Mouse (Mus musculus) hindbrain, embryonic 15.5 days (tissue): ENCODE results near the gene Fbxl19. TPM values are rescaled to one million over a fixed set of nuclear protein-coding genes. Genes with fewer than 3 reads are reported as not detected.
"Not testable (repeated sequence)": the region's sequence is repeated elsewhere in the genome, so short reads cannot be mapped to it uniquely, and the experiment has no call there.

Experiments used
- ATAC-seq: fragments of 200-750 bp; cut with Nextera tagmentation; 2 replicates; pipeline ENCODE4 v1.8.0; 2017; ENCODE audit warnings: low read depth, moderate number of reproducible peaks, moderate TSS enrichment; ENCODE audit not compliant: low FRiP score
- H3K27ac ChIP-seq: fragments of 300-500 bp; sonication (generic); replicated peaks from 2 replicates; pipeline ENCODE4 v1.5.1; 2015; ENCODE audit warnings: mild to moderate bottlenecking, inconsistent platforms
- H3K27me3 ChIP-seq: fragments of 300-500 bp; sonication (generic); 2 replicates; pipeline ENCODE4 v1.6.1; 2015; ENCODE audit warnings: control low read depth, inconsistent platforms
- H3K36me3 ChIP-seq: fragments of 300-500 bp; sonication (generic); 2 replicates; pipeline ENCODE4 v1.6.1; 2015; ENCODE audit warnings: control low read depth, inconsistent platforms
- H3K4me1 ChIP-seq: fragments of 300-500 bp; sonication (generic); replicated peaks from 2 replicates; pipeline ENCODE4 v1.6.1; 2015; ENCODE audit warnings: control low read depth, inconsistent platforms
- H3K4me2 ChIP-seq: fragments of 300-500 bp; sonication (generic); 2 replicates; pipeline ENCODE4 v1.6.1; 2015; ENCODE audit warnings: moderate library complexity, mild to moderate bottlenecking, inconsistent platforms
- H3K4me3 ChIP-seq: fragments of 300-500 bp; sonication (generic); 2 replicates; pipeline ENCODE4 v1.5.1; 2015; ENCODE audit warnings: mild to moderate bottlenecking, inconsistent platforms
- H3K9ac ChIP-seq: fragments of 300-500 bp; sonication (generic); 2 replicates; pipeline ENCODE4 v1.6.1; 2015; ENCODE audit warnings: inconsistent platforms
- H3K9me3 ChIP-seq: fragments of 300-500 bp; sonication (generic); 2 replicates; pipeline ENCODE4 v1.6.1; 2016; ENCODE audit warnings: control low read depth, inconsistent platforms
- WGBS: fragments of 180-500 bp; shearing (Covaris S2); methylation state at CpG from one replicate; pipeline ENCODE4 v1.1.7; 2015; 5-methylcytosine and 5-hydroxymethylcytosine counted together
- polyA plus RNA-seq: library from polyadenylated mRNA; unstranded; fragments of >200 nt; fragmentation: Nextera tagmentation; extraction: Ambion mirVana; gene quantifications from 2 replicates; pipeline ENCODE4 v1.2.1, GENCODE M21; 2015

Gene Fbxl19
- polyA plus RNA-seq, 1 experiment from 2014 or later = 10.0 TPM

GRCm38 (mm10) chr7:127772080-127772479 lies 27.7 kb downstream of the Fbxl19 start:
- Histone ChIP-seq H3K27me3 (no peaks in the 10 kb centered on the region), H3K9ac (no peak overlapping the region), H3K36me3 (peaks cover 10% of the 10 kb centered on the region), H3K4me1 (peaks cover 34% of the 10 kb centered on the region), H3K27ac (no peak overlapping the region), H3K9me3 (no peaks in the 10 kb centered on the region), H3K4me3 (no peak overlapping the region), H3K4me2 (no peak overlapping the region)
- ATAC-seq = no peak
- 81% methylated on average over 3 of the region's 3 CpGs for WGBS

- no peak for ATAC-seq
- Histone ChIP-seq H3K9ac (no peak overlapping the region), H3K36me3 (peaks cover 5% of the 10 kb centered on the region), H3K4me2 (no peak overlapping the region), H3K27ac (no peak overlapping the region), H3K4me3 (no peak overlapping the region), H3K4me1 (peaks cover 34% of the 10 kb centered on the region), H3K9me3 (no peaks in the 10 kb centered on the region), H3K27me3 (no peaks in the 10 kb centered on the region)
- 90% methylated on average over 1 of the region's 1 CpGs for WGBS
Measured at GRCm38 (mm10) chr7:127772557-127772956, 28.2 kb downstream of the Fbxl19 start.

- Histone ChIP-seq H3K27ac (no peak overlapping the region), H3K9me3 (no peaks in the 10 kb centered on the region), H3K4me3 (no peak overlapping the region), H3K4me1 (peaks cover 40% of the 10 kb centered on the region), H3K4me2 (no peak overlapping the region), H3K9ac (no peak overlapping the region), H3K27me3 (no peaks in the 10 kb centered on the region), H3K36me3 (0 out of 2 replicates have a peak, but pooled peaks cover 4% of the 10 kb centered on the region)
- WGBS = 42% methylated on average over 9 of the region's 9 CpGs
- ATAC-seq = no peak
Measured at GRCm38 (mm10) chr7:127773664-127774384, 29.5 kb downstream of the Fbxl19 start.

GRCm38 (mm10) chr7:127775837-127776236 lies 31.5 kb downstream of the Fbxl19 start:
- not testable (repeated sequence) for ATAC-seq, H3K9me3 ChIP-seq, H3K27me3 ChIP-seq
- Histone ChIP-seq H3K4me2 (peak overlapping the region; percentile 69), H3K27ac (peak overlapping the region; percentile 96), H3K4me3 (peak overlapping the region; percentile 92), H3K4me1 (peaks cover 24% of the 10 kb centered on the region), H3K9ac (peak overlapping the region; percentile 91), H3K36me3 (peaks cover 23% of the 10 kb centered on the region)
- 78% methylated on average over 7 of the region's 7 CpGs for WGBS

DNA sequence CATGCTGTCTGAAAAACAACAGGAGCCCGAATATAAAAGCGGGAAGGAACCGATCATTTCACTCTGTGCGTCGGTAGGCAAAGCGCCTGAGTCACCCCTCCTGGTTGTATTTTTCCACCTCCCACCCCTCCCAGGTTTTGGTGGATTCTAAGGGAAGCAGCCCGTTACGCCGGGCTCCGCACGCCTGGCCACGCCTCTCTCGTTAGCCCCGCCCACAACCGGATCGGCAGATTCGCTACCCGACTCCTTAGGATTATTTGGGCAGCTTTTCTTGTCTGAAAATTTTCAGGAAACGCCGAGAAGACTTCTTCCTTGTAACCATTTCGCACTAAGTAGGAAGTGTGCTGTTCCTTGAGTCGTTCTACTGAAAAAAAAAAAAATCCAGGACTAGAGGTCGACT lies 32.1 kb downstream of the Fbxl19 start, which contains the start of gene Setd1a:
TSS of gene Setd1a (plus strand) at position 245 of the 400 bp plus-strand sequence.
- H3K9me3 ChIP-seq = no peaks in the 10 kb centered on the region
- H3K9ac ChIP-seq = peak within 1 kb of the TSS; percentile 91
- H3K36me3 ChIP-seq = peaks cover 29% of the 10 kb centered on the region
- H3K4me1 ChIP-seq = peaks cover 22% of the 10 kb centered on the region
- peak within 1 kb of the TSS; percentile 96 for H3K27ac ChIP-seq
- peak within 1 kb of the TSS; percentile 92 for H3K4me3 ChIP-seq
- WGBS = under 1% methylated on average over 23 of the region's 23 CpGs
- peak; percentile 74 for ATAC-seq
- H3K27me3 ChIP-seq = no peaks in the 10 kb centered on the region
- H3K4me2 ChIP-seq = peak within 1 kb of the TSS; percentile 69

GRCm38 (mm10) chr7:127776878-127777473 lies 32.6 kb downstream of the Fbxl19 start:
- peak; percentile 92 for ATAC-seq

GRCm38 (mm10) chr7:127777474-127778266 lies 33.3 kb downstream of the Fbxl19 start:
- no peaks in the 10 kb centered on the region for H3K27me3 ChIP-seq
- H3K4me1 ChIP-seq = peaks cover 22% of the 10 kb centered on the region
- H3K9me3 ChIP-seq = no peaks in the 10 kb centered on the region
- peak overlapping the region; percentile 69 for H3K4me2 ChIP-seq
- peak overlapping the region; percentile 96 for H3K27ac ChIP-seq
- H3K36me3 ChIP-seq = peaks cover 40% of the 10 kb centered on the region
- H3K9ac ChIP-seq = peak overlapping the region; percentile 91
- H3K4me3 ChIP-seq = peak overlapping the region; percentile 92
- ATAC-seq = peak; percentile 29
- WGBS = 3% methylated on average over 41 of the region's 66 CpGs

More at GRCm38 (mm10) chr7:127776878-127777473, 32.6 kb downstream of the Fbxl19 start:
- Histone ChIP-seq H3K27me3 (no peaks in the 10 kb centered on the region), H3K4me2 (peak overlapping the region; percentile 69), H3K4me1 (peaks cover 22% of the 10 kb centered on the region), H3K27ac (peak overlapping the region; percentile 96), H3K4me3 (peak overlapping the region; percentile 92), H3K9me3 (no peaks in the 10 kb centered on the region), H3K9ac (peak overlapping the region; percentile 91), H3K36me3 (peaks cover 33% of the 10 kb centered on the region)
- WGBS = under 1% methylated on average over 62 of the region's 70 CpGs

- H3K9me3 ChIP-seq = no peaks in the 10 kb centered on the region
- peaks cover 43% of the 10 kb centered on the region for H3K36me3 ChIP-seq
- no peaks in the 10 kb centered on the region for H3K27me3 ChIP-seq
- peaks cover 22% of the 10 kb centered on the region for H3K4me1 ChIP-seq
- H3K9ac ChIP-seq = peak overlapping the region; percentile 91
- 79% methylated on average over 4 of the region's 4 CpGs for WGBS
- ATAC-seq = no peak
- H3K4me3 ChIP-seq = peak overlapping the region; percentile 92
- H3K27ac ChIP-seq = peak overlapping the region; percentile 96; the same call in 1 of the 2 replicates
- peak overlapping the region; percentile 69 for H3K4me2 ChIP-seq
Measured at GRCm38 (mm10) chr7:127778350-127778749, 34.0 kb downstream of the Fbxl19 start.

- H3K27ac ChIP-seq = no peak within 1 kb of the TSS
- no peak for ATAC-seq
- peaks cover 93% of the 10 kb centered on the region for H3K36me3 ChIP-seq
- H3K9me3 ChIP-seq = no peaks in the 10 kb centered on the region
- no peak within 1 kb of the TSS for H3K4me2 ChIP-seq
- no peaks in the 10 kb centered on the region for H3K4me1 ChIP-seq
- no peaks in the 10 kb centered on the region for H3K27me3 ChIP-seq
- H3K9ac ChIP-seq = no peak within 1 kb of the TSS
- no peak within 1 kb of the TSS for H3K4me3 ChIP-seq
- WGBS = 93% methylated on average over 7 of the region's 7 CpGs
Measured at GRCm38 (mm10) chr7:127785308-127785707, 41.0 kb downstream of the Fbxl19 start, which contains the start of gene Gm49388. TSS of gene Gm49388 (plus strand) at chr7:127785608.

GRCm38 (mm10) chr7:127797076-127797845 lies 52.9 kb downstream of the Fbxl19 start:
- Histone ChIP-seq H3K27me3 (no peaks in the 10 kb centered on the region), H3K4me1 (no peaks in the 10 kb centered on the region), H3K9me3 (no peaks in the 10 kb centered on the region), H3K4me3 (no peak overlapping the region), H3K9ac (no peak overlapping the region), H3K36me3 (peaks cover 78% of the 10 kb centered on the region), H3K27ac (no peak overlapping the region), H3K4me2 (no peak overlapping the region)
- ATAC-seq = no peak
- WGBS = 92% methylated on average over 23 of the region's 23 CpGs

DNA sequence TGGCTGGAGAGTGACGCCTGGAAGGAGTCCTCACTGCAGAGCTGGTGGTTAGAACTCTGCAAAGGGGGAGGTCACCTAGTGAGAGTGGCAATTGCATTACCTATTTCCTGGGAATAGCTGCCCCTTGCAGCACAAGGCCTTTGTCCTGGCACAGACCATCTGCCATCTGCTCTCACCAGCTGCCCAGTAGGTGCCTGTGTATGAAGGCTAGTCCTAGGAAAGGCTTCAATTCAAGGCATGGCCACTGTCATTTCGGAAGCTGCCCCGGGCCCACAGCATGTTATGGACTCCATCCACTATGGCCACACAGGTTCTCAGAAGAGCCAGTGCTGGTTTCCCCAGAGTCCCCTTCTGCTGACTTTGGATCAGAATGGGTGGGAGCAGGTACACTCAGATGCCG lies 54.2 kb downstream of the Fbxl19 start:
- H3K36me3 ChIP-seq = peaks cover 64% of the 10 kb centered on the region
- WGBS = 86% methylated on average over 4 of the region's 4 CpGs

More for the DNA sequence above, 54.2 kb downstream of the Fbxl19 start:
- H3K9ac ChIP-seq = no peak overlapping the region
- H3K4me2 ChIP-seq = no peak overlapping the region
- H3K27me3 ChIP-seq = no peaks in the 10 kb centered on the region
- no peak for ATAC-seq
- H3K4me1 ChIP-seq = no peaks in the 10 kb centered on the region
- H3K4me3 ChIP-seq = no peak overlapping the region
- no peak overlapping the region for H3K27ac ChIP-seq
- no peaks in the 10 kb centered on the region for H3K9me3 ChIP-seq
